Mouse (Mus musculus): Measurements from ENCODE around the gene Nagk.
"Not testable (repeated sequence)": the region's sequence is repeated elsewhere in the genome, so short reads cannot be mapped to it uniquely, and the experiment has no call there.

Gene Nagk

DNA sequence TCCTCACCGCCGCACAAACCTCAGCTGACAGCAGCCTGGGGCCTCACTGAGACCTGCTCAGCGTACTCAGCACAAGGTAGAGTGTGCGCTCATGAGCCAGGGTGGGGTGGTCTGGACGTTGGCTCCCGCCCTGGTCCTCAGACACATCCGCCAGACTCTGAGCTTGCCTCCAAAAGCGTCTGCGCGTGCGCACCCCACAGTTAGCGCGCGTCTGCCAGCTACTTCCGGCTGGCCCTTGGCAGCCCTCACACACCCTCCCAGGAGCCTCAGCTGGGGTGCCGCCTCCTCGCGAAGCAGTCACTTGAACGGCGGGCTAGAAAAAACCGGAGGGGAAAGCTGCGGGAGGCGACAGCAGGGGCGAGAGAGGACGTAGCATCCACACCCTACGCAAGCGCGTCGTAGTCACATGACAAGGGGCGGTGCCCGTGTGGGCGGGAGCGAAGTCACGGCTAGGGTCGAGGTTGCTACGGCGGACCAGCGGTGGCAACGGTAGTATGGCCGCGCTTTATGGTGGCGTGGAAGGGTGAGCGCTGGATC, at the start of gene Nagk:
TSS of gene Nagk (plus strand) at position 223 of the 537 bp plus-strand sequence.
- peak; percentile 95 for DNase-seq

- DNase-seq: no peak
Measured at GRCm38 (mm10) chr6:83745466-83745865, 49.3 kb upstream of the Nagk start.

GRCm38 (mm10) chr6:83749286-83749685, 45.5 kb upstream of the Nagk start:
- DNase-seq: no peak

GRCm38 (mm10) chr6:83750171-83750684, 44.6 kb upstream of the Nagk start:
- no peak for DNase-seq

DNA sequence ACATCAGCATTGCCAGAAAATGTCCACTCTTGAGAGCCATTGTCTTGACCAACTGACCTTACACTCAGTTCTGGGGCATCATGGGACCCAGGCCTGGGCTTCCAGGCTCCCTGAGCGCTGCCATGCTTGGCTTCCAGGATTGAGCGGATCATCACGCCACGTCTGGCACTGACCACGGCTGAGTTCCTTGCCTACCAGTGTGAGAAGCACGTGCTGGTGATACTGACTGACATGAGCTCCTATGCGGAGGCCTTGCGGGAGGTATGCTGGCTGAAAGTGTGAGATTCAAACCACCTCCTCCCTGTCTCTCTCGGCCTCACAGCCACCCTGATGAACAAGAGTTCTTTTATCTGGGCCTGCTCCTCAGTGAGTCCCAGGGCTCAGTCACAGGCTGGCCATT, 38.7 kb upstream of the Nagk start:
- DNase-seq: no peak

DNA sequence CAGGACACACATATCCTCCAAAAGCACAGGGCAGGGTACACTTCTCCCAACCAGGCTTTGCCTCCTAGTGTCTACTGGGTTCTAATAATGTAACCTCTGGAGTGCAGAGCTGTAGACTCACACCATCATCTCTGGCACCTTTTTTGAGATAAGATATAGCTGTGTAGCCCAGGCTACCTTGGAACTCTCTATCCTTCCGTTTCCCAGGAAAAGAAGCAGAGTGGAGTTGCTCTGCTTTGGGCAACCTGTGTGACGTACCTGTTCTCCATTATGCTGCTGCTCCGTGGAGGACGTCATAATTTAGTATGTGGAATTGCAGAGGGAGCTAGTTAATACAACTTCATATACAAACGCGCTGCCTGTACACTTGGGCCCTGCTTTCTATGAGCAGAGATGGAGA, 32.4 kb upstream of the Nagk start, which contains the start of gene Ankrd53:
TSS of gene Ankrd53 (plus strand) at position 301 of the 400 bp plus-strand sequence.
- DNase-seq: no peak

DNA sequence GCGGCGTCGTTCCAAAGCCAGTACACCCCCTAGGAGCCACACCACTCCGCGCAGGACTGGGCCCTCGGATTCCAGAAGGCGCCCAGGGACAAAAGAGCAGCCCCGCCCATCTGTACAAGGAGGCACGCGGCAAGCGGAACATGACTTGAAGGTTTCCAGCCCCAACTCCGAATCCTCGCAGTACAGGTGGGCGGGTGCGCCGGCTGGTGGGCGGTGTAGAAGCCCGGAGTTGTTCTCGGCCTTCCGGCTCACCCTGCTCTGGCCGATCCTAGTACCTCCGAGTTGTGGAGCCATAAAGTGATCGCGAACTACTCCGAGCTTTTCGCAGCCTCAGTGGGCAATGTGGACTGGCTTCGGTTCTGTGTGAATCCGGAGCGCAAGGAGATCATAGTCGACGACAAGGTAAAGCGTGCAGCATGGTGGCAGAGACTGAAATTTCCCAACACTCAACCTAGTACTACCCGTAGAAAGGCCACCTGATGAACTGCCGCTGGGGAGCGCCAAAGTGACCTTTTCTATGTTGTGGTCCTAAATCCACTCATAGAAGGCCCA, 31.8 kb upstream of the Nagk start:
- no peak for DNase-seq

GRCm38 (mm10) chr6:83766982-83767381, 27.8 kb upstream of the Nagk start:
- no peak for DNase-seq

GRCm38 (mm10) chr6:83768485-83768884, 26.3 kb upstream of the Nagk start:
- DNase-seq: no peak

- no peak for DNase-seq
Measured at GRCm38 (mm10) chr6:83774126-83774525, 20.7 kb upstream of the Nagk start.

DNA sequence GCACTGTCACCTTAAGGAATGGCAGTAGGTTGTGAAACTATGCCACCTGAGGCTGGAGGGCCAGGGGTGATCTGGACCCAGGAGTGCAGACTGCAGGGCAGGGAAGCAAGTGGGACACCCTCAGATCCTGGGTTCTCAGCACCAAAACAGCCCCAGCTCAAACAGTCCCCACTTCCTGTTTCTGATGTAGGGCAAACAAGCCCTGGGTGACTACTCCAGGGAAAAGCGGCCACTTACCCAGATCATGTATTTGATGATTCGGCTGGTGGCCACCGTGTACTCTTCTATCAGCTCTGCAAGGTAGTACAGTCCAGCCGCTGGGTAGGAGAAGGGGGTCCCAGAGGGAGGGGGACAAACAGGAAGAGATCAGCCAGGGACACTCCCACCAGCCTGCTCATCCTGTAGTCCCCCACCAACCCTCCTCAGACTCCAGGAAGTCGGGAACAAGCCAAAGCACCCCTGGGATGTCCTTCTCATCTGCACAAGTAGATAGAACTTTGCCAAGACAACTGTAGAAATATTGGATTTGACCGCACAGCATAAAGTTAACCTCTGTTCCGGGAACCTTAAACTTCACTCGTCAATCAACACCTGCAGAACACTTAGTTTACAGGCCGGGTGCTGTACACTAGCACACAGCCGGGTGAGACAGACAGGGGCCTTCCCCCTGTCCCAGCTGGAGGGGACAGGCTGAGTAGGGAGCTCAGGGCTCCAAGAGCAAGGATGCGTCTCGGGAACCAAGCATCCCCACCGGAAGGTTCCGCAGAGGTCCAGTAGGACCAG, 19.8 kb upstream of the Nagk start:
- no peak for DNase-seq

- peak; percentile 91 for DNase-seq
Measured at GRCm38 (mm10) chr6:83775638-83776293, 19.0 kb upstream of the Nagk start, which contains the start of gene Tex261. TSS of gene Tex261 (minus strand) at chr6:83775813.

GRCm38 (mm10) chr6:83778306-83778705, 16.5 kb upstream of the Nagk start:
- no peak for DNase-seq

DNA sequence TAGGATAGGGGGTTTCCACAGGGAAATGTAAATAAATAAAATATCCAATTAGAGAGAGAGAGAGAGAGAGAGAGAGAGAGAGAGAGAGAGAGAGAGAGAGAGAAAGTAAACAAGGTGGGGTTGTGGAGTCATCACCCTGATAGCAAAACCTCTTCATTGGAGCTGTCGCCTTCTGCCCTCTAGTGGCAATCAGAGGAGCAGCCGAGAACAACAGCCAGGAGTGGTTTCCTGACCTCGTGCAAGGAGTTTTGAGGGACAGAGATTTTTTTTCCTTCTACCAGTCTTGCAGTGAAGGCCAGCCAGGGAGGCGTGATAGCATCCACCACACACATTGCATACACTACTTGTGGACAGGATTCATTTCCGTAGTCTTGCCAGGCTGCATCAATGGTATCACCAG, 15.8 kb upstream of the Nagk start:
- no peak for DNase-seq

DNA sequence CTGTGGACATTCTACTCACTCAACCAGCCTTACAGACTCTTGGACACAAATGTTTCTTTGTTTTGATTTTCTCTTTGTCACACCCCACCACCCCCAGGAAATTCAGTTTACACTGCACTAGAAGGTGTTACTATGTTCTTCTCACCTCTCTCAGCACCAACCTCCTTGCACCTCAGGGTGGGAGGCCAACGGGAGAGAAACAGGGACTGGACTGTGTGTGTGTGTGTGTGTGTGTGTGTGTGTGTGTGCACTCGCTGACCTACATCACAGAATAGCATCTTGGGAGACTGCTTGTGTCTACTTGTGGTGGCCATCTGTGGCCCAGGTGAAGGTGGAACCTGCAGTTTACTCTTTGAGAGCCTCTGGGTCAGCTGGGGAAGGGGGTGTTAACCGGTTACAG, 8.4 kb upstream of the Nagk start:
- DNase-seq: no peak

DNA sequence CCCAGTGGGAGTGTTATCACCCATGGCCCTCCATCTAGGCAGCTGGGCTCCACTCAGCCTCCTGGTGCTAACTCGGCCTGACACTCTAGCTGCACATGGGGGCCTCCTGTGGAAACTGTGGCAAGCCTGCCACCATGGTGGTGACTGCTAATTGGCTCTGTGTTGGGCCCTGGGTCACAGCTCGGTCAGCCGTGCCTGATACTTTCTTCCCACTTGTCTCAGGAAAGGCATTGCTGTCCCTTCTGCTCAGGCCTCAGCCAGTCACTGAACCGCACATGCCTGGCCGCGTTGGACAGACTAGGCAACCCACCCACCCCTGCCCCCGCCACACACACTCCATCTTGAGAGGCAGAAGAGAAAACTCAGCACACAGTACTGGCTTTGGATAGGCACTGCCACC, 6.2 kb upstream of the Nagk start:
- no peak for DNase-seq

- DNase-seq: not testable (repeated sequence)
Measured at GRCm38 (mm10) chr6:83790533-83790932, 4.2 kb upstream of the Nagk start.

- no peak for DNase-seq
Measured at GRCm38 (mm10) chr6:83791251-83791890, 3.4 kb upstream of the Nagk start.

DNA sequence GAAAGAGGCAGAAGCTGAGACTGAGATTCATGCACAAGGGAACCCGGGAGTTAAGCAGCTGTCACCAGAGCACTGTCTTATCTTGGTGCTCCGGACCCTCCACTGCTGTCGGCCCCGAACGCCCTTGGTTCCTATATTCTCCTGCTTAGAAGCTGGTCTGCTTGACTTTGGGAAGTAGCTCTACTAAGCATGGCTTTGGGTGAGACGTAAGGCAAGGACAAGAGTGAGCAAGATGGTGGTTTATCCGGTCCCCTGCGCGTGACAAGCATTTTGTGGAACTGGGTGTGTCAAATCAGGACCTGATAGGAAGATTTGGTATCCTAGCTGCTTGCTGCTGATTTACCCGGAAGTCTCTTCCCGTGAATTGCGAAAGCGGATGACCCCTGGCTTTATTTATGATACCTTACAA, 714 bp downstream of the Nagk start:
- peak; percentile 48 for DNase-seq

DNA sequence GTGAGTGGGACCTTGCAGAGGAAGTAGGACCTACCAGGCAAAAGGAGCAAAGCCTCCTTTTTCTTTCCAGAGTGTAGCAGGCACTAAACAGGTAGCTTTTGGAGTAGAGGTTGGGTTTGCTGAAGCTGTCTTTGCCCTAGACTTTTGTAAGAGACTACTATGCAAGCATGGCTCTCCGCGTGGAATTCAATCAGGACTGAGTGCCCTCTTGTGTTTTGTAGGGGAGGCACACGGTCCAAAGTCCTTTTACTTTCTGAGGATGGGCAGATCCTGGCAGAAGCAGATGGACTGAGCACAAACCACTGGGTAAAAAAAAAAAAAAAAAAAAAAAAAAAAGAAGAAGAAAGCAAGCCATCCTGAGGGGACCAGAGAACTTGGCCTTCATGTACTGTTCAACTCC, 1.9 kb downstream of the Nagk start:
- DNase-seq: no peak

DNA sequence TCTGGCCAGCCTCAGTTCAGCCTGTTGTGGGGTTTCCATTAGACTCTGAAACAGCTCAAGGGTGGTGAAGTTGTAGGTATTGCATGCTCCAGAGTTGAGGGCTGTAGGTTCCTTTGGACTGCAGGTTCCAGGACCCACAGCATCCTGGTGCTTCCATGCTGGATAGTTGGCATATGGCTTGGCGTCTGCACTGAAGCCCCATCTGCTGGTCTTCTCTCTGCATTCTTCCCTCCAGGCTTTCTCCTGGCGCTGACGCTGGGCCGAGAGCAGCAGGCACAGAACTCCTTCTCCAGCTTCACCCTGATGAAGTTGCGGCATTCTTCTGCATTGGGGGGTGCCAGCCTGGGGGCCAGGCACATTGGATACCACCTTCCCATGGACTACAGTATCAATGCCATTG, 7.3 kb downstream of the Nagk start:
- DNase-seq: peak; percentile 36

DNA sequence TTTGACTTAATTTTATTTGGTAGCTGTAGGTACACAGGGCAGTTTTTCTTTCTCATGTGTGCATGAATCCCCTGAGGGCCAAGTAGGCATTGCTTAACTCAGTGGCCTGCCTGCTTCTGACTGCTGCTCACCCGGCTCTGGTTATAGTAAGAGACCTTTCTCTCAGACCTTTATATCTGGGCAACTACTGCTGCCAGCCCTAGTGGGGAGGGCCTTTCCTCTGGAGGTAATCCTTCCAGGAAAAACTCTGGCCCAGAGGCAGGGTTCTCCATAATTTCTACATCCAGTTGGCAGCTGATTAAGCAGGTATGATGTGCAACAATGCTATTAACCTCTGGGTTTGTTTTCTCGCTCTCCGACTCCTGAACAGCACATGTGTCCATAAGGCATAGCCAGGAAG, 8.1 kb downstream of the Nagk start:
- no peak for DNase-seq

DNA sequence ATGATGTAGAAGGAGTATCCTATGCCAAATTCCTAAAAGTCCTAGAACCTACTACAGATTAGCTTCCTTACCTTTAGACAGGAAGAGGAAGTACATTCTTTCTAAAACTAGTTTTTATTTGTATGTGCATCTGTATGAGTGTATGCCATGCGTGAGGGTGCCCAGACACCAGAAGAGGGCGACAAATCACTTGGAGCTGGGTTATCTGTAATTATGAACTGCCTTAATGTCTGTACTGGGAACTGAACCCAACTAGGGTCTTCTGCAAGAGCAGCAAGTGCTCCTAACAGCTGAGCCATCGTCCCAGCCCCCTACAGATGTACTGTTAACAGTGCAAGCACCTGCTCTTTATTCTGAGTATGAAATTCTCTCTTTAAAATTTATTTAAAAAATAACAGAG, 21.0 kb downstream of the Nagk start:
- no peak for DNase-seq

Measured in layer of hippocampus, adult 9-11 months (tissue).